Mouse (Mus musculus): Measurements from ENCODE around the gene Mylip. TPM values are rescaled to one million over a fixed set of nuclear protein-coding genes. Genes with fewer than 3 reads are reported as not detected.

The Mylip gene
- 13.4 and 14.2 TPM in 2 replicates for total RNA-seq (2017)

- ATAC-seq (replicated peaks; ENCODE audit: low read depth, poor library complexity, severe bottlenecking) = peak; percentile 92
These were observed at the start of gene Mylip for GRCm38 (mm10) chr13:45389448-45390311. Gene Mylip (plus strand): TSS chr13:45389742.

DNA sequence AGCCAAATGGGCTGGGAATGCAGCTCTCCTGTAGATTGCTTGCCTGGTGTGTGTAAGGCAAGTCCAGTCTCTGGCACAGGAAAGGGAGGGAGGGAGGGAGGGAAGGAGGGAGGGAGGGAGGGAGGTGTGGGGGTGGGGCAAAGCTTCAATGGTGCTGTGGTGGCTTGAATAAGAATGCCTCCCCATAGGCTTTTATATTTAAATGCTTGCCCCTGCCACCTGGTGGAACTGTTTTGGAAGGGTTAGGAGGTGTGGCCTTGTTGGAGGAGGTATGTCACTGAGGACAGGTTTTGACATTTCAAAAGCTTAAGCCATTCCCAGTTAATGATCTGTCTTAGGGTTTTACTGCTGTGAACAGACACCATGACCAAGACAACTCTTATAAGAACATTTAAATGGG is 47.6 kb upstream of the Mylip start:
- no peak for ATAC-seq (replicated peaks; ENCODE audit: low read depth, poor library complexity, severe bottlenecking)

DNA sequence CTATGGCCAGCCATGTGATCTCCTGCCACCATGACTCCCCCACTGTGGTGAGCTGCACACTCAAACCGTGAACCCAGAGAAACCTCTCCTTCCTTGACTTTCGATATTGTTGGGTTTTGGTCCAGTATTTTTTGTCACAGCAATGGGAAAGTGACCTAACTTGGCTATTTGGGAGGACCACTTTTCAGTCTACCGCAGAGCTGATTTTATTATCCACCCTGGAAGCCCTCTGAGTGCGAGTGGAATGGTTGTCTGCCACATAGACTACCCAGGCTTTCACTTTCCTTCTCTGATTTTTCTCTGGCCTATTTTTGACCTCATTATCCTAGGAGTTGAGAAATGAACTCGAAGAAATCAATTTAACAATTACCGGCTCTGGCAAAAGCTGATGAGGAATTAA is 46.0 kb upstream of the Mylip start:
- no peak for ATAC-seq (replicated peaks; ENCODE audit: low read depth, poor library complexity, severe bottlenecking)

DNA sequence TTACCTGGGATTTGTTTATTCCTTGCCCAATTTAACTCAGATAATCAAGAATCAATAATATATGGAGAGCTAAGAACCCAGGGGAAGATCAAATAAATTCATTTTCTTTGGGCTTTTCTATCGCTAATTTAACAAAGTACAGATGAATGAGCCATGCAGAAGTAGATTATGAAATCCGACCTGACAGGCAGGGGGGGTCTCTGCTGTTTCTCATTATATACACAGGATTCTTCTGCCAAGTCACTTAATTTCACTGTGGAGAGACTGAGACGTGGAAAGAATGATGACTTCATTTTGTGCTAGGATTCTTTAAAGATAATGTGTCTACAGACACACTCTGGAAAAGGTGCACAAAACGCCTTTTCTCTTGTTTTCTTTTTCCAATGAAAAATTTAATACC is 45.6 kb upstream of the Mylip start:
- ATAC-seq (replicated peaks; ENCODE audit: low read depth, poor library complexity, severe bottlenecking) = no peak

DNA sequence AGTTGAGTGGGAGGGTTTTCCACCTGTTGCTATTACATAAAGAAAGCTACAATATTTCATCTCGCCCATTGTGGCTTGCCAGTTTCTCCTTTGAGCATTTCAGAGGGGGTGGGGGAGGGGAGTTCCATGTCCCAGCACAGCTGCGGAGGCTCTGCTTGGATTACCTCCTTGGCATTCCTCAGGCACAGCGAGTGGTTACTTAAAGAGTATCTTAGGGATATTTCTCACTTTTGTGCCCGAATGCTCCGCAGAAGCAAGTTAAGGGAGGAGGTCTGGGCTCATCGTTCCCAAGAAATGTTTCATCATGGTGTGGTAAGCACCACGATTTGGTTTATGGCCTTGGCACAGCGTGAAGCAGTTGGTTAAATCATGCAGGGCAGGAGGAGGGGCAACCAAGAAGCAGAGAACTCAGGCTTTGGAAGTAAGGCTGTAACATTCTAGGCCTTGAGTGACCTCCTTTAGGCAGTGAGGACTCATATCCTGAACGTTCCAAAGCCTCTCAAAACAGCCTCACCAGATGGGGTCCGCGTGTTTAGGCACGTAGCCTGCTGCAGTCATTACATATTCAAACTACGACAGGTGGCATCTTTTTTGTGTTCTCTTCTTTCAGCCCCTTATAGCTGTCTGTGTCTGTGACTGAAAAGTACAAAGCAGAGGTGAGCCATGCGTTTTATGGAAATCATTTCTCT is 43.9 kb upstream of the Mylip start:
- no peak for ATAC-seq (replicated peaks; ENCODE audit: low read depth, poor library complexity, severe bottlenecking)

DNA sequence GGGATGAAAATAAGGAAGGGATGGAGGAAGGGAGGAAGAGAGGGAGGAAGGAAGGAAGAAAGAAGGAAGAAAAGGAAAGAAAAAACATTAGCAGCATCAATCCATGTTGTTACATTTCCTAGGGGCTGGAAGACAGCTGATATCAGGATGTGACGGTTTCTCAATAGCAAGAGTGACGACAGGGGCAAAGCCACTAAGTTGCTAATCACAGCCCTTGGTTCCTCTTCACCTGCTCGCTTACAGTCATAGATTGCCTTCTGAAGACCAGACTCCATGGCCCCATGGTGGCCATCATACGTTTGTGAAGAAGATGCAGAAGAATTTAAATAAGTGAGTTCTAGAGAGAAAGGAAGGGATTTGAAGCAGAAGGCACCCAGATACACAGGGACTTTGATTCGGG is 38.1 kb upstream of the Mylip start:
- ATAC-seq (replicated peaks; ENCODE audit: low read depth, poor library complexity, severe bottlenecking) = no peak

GRCm38 (mm10) chr13:45354824-45355223 is 34.7 kb upstream of the Mylip start:
- no peak for ATAC-seq (replicated peaks; ENCODE audit: low read depth, poor library complexity, severe bottlenecking)

GRCm38 (mm10) chr13:45358208-45358607 is 31.3 kb upstream of the Mylip start:
- ATAC-seq (replicated peaks; ENCODE audit: low read depth, poor library complexity, severe bottlenecking) = peak; percentile 42; the same call in 1 of the 2 replicates

GRCm38 (mm10) chr13:45358676-45359323 is 30.7 kb upstream of the Mylip start:
- ATAC-seq (replicated peaks; ENCODE audit: low read depth, poor library complexity, severe bottlenecking) = no peak

- no peak for ATAC-seq (replicated peaks; ENCODE audit: low read depth, poor library complexity, severe bottlenecking)
These were observed 23.8 kb upstream of the Mylip start for GRCm38 (mm10) chr13:45365788-45366187.

DNA sequence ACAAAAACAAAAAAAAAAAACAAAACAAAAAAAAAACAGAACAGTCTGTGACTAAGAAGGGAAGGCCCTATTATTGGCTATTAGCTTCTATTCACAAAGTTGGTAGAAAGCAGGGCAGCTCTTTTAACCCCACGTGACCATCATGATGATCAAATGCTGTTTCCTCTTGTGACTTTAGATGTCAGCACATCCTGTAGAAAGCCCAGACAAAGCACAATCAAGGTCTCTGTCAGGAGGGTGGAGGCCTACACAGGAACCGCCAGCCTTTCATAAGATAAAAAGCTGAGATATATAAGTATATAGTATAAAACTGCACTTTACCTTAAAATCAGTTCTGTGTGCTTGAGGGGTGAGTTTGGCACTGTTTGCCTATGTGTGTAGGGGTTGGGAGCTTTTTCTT is 17.9 kb upstream of the Mylip start:
- no peak for ATAC-seq (replicated peaks; ENCODE audit: low read depth, poor library complexity, severe bottlenecking)

DNA sequence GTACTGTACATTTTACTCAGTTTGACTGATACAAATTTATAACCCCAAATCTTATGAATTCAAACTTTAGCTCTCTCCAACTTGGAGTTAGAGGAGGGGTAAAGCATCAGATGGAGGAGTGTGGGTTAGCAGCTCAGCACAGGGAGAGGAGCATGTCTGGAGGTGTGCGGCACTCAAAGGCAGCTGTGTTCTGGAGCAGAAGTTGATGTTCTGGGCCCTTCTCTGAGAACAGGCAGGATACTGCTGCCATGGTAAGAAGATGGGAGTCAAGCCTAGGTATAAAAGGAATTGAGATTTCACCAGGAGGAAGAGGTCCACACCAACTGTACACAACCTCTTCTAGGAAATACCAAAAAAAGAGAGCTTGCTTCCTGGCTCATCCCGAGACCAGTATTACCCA is 17.1 kb upstream of the Mylip start:
- ATAC-seq (replicated peaks; ENCODE audit: low read depth, poor library complexity, severe bottlenecking) = no peak

DNA sequence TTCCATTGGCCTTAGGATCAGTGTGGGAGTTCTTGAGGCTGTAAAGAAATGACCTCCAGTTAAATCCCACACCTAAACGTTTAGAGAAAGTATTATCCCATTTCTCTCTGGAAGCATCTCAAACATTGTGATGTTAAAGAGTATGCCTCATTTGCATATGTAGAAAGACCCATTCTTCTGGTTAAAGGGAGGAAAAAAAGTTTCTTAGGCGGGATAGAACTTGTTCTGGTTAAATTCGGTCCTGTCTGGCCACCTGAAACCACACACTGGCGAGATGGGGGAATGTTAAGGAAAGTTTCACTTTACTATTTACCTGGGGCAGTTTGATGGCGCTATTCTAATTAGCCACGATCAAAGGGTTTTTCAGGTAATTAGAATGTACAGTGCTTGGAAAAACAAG is 14.7 kb upstream of the Mylip start:
- ATAC-seq (replicated peaks; ENCODE audit: low read depth, poor library complexity, severe bottlenecking) = no peak

DNA sequence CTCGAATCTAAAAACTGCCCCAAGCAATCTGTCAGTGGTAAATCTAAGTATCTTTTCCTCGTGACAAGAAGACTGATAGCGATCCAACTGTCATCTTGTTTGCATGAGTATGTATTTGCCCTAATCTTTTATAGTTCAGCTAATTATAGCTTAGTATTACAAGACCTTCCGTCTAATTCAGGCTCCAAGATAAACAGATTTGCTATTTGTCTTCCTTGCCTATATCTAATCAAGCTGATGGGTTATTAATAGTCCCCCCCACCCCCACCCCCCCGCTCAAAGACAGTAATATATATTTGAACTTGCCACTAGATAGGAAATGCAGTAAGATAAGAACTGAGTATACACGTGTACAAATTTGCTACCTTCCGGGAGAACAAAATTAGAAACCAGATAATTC is 7.3 kb upstream of the Mylip start:
- ATAC-seq (replicated peaks; ENCODE audit: low read depth, poor library complexity, severe bottlenecking) = no peak

GRCm38 (mm10) chr13:45384636-45385035 is 4.9 kb upstream of the Mylip start:
- no peak for ATAC-seq (replicated peaks; ENCODE audit: low read depth, poor library complexity, severe bottlenecking)

DNA sequence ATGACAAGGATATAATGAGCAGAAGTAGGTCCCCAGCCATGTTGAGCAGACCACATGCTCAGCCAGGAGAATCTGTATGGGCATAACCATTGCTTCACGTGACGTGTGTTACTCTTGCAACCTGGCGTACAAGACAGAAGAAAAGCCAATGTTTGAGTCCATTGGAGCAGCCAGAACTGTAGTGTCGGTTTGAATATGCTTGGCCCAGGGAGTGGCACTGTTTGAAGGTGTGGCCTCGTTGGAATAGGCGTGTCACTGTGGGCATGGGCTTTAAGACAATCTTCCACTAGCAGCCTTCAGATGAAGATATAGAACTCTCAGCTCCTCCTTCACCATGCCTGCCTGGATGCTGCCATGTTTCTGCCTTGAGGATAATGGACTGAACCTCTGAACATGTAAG is 4.0 kb upstream of the Mylip start:
- no peak for ATAC-seq (replicated peaks; ENCODE audit: low read depth, poor library complexity, severe bottlenecking)

- no peak for ATAC-seq (replicated peaks; ENCODE audit: low read depth, poor library complexity, severe bottlenecking)
These were observed 3.3 kb upstream of the Mylip start for GRCm38 (mm10) chr13:45386253-45386652.

GRCm38 (mm10) chr13:45387231-45387630 is 2.3 kb upstream of the Mylip start:
- ATAC-seq (replicated peaks; ENCODE audit: low read depth, poor library complexity, severe bottlenecking) = no peak

DNA sequence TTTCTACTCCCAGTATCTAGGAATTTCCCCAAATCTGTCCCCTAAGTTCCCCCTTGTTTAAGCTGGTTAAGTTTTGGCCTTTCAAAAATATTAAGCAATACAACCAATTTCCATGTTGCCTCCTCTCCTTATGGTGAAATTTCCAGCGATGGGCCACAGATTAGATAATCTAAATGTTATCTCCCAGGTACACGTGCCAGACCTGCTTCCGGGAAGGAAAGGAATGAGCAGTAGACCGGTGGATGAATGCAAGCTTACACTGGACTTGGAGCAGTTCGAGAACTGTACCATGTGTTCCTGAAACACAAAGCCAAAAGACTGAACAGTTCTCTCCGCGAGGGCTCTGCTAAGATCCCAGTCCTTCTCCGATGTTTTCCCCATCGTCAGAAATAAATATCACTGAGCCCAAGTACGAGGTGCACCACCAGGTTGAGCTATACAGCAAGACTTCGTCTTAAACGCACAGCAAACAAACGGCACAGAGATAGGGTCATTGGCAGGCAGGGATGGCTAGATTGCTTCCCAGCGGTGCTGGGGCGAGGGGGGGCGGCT is 1.2 kb upstream of the Mylip start:
- ATAC-seq (replicated peaks; ENCODE audit: low read depth, poor library complexity, severe bottlenecking) = no peak

GRCm38 (mm10) chr13:45388889-45389288 is 653 bp upstream of the Mylip start:
- ATAC-seq (replicated peaks; ENCODE audit: low read depth, poor library complexity, severe bottlenecking) = 0 out of 2 replicates have a peak, but pooled peaks have one; percentile 1
